Mouse (Mus musculus): Measurements from ENCODE around the gene Gpr61.

- TF ChIP-seq FLI1 (IDR thresholded peaks at IDR 0.05; ENCODE audit: low read length) (no peak), GATA1 (IDR thresholded peaks at IDR 0.05; ENCODE audit: borderline replicate concordance, low read length) (no peak)
Observed at GRCm38 (mm10) chr3:108121101-108121500, 33.6 kb downstream of the Gpr61 start.
